8 mouse cellular contexts compared by ENCODE assay signal in the genomic region with DNA sequence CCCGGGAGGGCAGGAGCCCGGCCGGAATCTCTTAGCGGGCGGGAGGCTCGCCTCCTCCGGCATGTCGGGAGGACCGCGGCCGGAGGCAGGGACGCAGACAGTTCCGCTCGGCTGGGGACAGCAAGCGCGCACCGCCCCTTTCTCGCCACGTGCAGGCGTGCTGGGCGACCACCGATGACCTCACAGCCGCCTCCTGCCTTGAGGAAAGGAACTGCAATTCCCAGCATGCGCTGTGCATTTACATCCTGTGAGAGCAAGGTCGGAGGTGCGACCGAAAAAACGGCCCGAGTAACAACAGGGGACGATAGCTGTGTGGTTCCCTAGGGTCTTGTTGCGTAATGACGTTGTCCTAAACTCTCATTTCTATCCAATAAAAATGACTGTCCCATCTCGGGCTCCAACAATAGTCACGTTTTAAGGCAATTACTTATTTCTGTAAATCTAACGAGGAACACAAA. TPM values are rescaled to one million over a fixed set of nuclear protein-coding genes. Genes with fewer than 3 reads are reported as not detected.
A peak's percentile ranks its signal among the peaks of the same experiment; 100 is the strongest.
DNase-seq lines count a peak whose midpoint lies in the region; ATAC-seq and TF ChIP-seq lines count a peak whose summit lies in the region.

Dhx33 (minus strand) TSS at position 122 of the 458 bp plus-strand sequence.

- H3K9ac ChIP-seq in kidney, embryonic 14.5 days (ENCODE audit: low read depth, low read length), result peak within 1 kb of the TSS; percentile 79
- H3K9ac ChIP-seq in limb, embryonic 15.5 days, result peak within 1 kb of the TSS; percentile 69

- peaks cover 21% of the 10 kb centered on the region for H3K4me1 ChIP-seq in bone marrow macrophage, adult 2 months (ENCODE audit: control insufficient read depth, insufficient read depth, low read length)
- H3K4me1 ChIP-seq in embryonic fibroblast, embryonic 13.5 days (ENCODE audit: control insufficient read depth, insufficient read depth, low read length), result peaks cover 9% of the 10 kb centered on the region
- H3K4me1 ChIP-seq in kidney, embryonic 14.5 days (ENCODE audit: control insufficient read depth, insufficient read depth, low read length), result peaks cover 8% of the 10 kb centered on the region
- peaks cover 21% of the 10 kb centered on the region for H3K4me1 ChIP-seq in limb, embryonic 15.5 days

- H3K4me2 ChIP-seq in kidney, embryonic 14.5 days (replicated peaks; ENCODE audit: low read depth, low read length), result peak within 1 kb of the TSS; percentile 66
- H3K4me2 ChIP-seq in limb, embryonic 15.5 days, result peak within 1 kb of the TSS; percentile 82

- no peak for TF ChIP-seq POLR2A in bone marrow macrophage, adult 2 months (IDR thresholded peaks at IDR 0.05; ENCODE audit: borderline replicate concordance, low read depth, low read length)
- TF ChIP-seq POLR2A in embryonic fibroblast, embryonic 13.5 days (IDR thresholded peaks at IDR 0.05; ENCODE audit: low read depth, low read length), result peak; percentile 63

- H3K36me3 ChIP-seq in kidney, embryonic 14.5 days (ENCODE audit: control insufficient read depth, insufficient read depth, low read length), result peaks cover 23% of the 10 kb centered on the region
- peaks cover 31% of the 10 kb centered on the region for H3K36me3 ChIP-seq in limb, embryonic 15.5 days

- peak; percentile 99 for ATAC-seq in kidney, embryonic 14.5 days (ENCODE audit: low FRiP score, low TSS enrichment)
- peak; percentile 98 for ATAC-seq in limb, embryonic 15.5 days (ENCODE audit: insufficient number of reproducible peaks, low FRiP score, low TSS enrichment, low read depth)

- peak within 1 kb of the TSS; percentile 65 for H3K27ac ChIP-seq in bone marrow macrophage, adult 2 months (ENCODE audit: insufficient read depth, low read depth, low read length)
- peak within 1 kb of the TSS; percentile 77 for H3K27ac ChIP-seq in embryonic fibroblast, embryonic 13.5 days (ENCODE audit: insufficient read depth, low read length)
- H3K27ac ChIP-seq in kidney, embryonic 14.5 days (ENCODE audit: low read depth, low read length), result peak within 1 kb of the TSS; percentile 85
- peak within 1 kb of the TSS; percentile 89 for H3K27ac ChIP-seq in limb, embryonic 15.5 days

- no peaks in the 10 kb centered on the region for H3K27me3 ChIP-seq in kidney, embryonic 14.5 days (ENCODE audit: control insufficient read depth, insufficient read depth, low read length)
- no peaks in the 10 kb centered on the region for H3K27me3 ChIP-seq in limb, embryonic 15.5 days

- TF ChIP-seq CTCF in bone marrow macrophage, adult 2 months (IDR thresholded peaks at IDR 0.05; ENCODE audit: low read depth, low read length), result no peak
- TF ChIP-seq CTCF in embryonic fibroblast, embryonic 13.5 days (IDR thresholded peaks at IDR 0.05; ENCODE audit: borderline replicate concordance, insufficient read depth, low read length), result no peak

- H3K4me3 ChIP-seq in bone marrow macrophage, adult 2 months (ENCODE audit: insufficient read depth, low read length), result peak within 1 kb of the TSS; percentile 96
- H3K4me3 ChIP-seq in embryonic fibroblast, embryonic 13.5 days (ENCODE audit: insufficient read depth, low read length), result peak within 1 kb of the TSS; percentile 95
- peak within 1 kb of the TSS; percentile 88 for H3K4me3 ChIP-seq in kidney, embryonic 14.5 days (ENCODE audit: low read length)
- H3K4me3 ChIP-seq in limb, embryonic 15.5 days, result peak within 1 kb of the TSS; percentile 99

- peak; percentile 99 for DNase-seq in A20 (ENCODE audit: low read depth, low spot score)
- peak; percentile 97 to 98 for DNase-seq in heart, adult 9 months (ENCODE audit: low spot score in 2 of 2)
- DNase-seq in monocyte, adult 2 months (ENCODE audit: low read depth in 1 of 2, low spot score in 2 of 2), result peak; percentile 88 to 89
- DNase-seq in spleen, postnatal 36 days (ENCODE audit: low spot score in 2 of 2), result peak; percentile 96

- no peaks in the 10 kb centered on the region for H3K9me3 ChIP-seq in kidney, embryonic 14.5 days (ENCODE audit: control insufficient read depth, low read length)
- no peaks in the 10 kb centered on the region for H3K9me3 ChIP-seq in limb, embryonic 15.5 days

- under 1% methylated on average over 35 of the region's 35 CpGs for WGBS in kidney, embryonic 14.5 days
- WGBS in limb, embryonic 15.5 days, result under 1% methylated on average over 35 of the region's 35 CpGs

RNA-seq across cellular contexts. Expression of gene Dhx33, which starts in this region (rescaled TPM):
- polyA plus RNA-seq in bone marrow macrophage, adult 2 months (2012; ENCODE audit: insufficient read depth, insufficient read length, missing spikeins), result 12.6 and 13.2 TPM in 2 replicates
- polyA plus RNA-seq in embryonic fibroblast, embryonic 13.5 days (2011; ENCODE audit: insufficient read length, low read depth, missing spikeins), result 33.1 and 38.4 TPM in 2 replicates
- 10.7 and 29.9 TPM in 2 replicates for polyA plus RNA-seq in kidney, embryonic 14.5 days (2014; fragmentation: Nextera tagmentation; extraction: Ambion mirVana)
- polyA plus RNA-seq in limb, embryonic 15.5 days (2015; fragmentation: Nextera tagmentation; extraction: Ambion mirVana), result 15.9 and 17.1 TPM in 2 replicates

Comparison
In these comparisons a context has a peak if more than half of its experiments do, and no peak if none do; other contexts are left out.
1. Peak in every context shown above with its lines: DNase-seq, ATAC-seq, H3K4me3 ChIP-seq and H3K27ac ChIP-seq.